In genomic region chr11:101471926-101472325, GRCm38 (mm10) we compare ENCODE assay signal across 25 mouse cellular contexts. TPM values are rescaled to one million over a fixed set of nuclear protein-coding genes. Genes with fewer than 3 reads are reported as not detected.
DNase-seq lines count a peak whose midpoint lies in the region; ATAC-seq and TF ChIP-seq lines count a peak whose summit lies in the region.
"Had no signal": no experiment of that assay in that cellular context is flagged by ENCODE, and none has a peak within 500 bp of the region (broad histone marks: within the 10 kb centered on the region; RNA-seq: fewer than 3 reads in every experiment).

No protein-coding gene starts in this region.

- no peak for TF ChIP-seq CTCF in hindbrain, postnatal 0 days (IDR thresholded peaks at IDR 0.05; ENCODE audit: low read depth)

- no peak for ATAC-seq in forebrain, embryonic 13.5 days
- ATAC-seq in forebrain, embryonic 14.5 days, result no peak
- no peak for ATAC-seq in neural tube, embryonic 13.5 days (ENCODE audit: low read depth)
- ATAC-seq in hindbrain, postnatal 0 days, result no peak
- ATAC-seq: forebrain, embryonic 16.5 days; intestine, embryonic 16.5 days; liver, embryonic 12.5 days had no signal

- peaks cover 11% of the 10 kb centered on the region for H3K36me3 ChIP-seq in forebrain, embryonic 13.5 days (ENCODE audit: poor library complexity, severe bottlenecking)
- H3K36me3 ChIP-seq in forebrain, embryonic 14.5 days (ENCODE audit: control insufficient read depth, insufficient read depth, low read length), result peaks cover 15% of the 10 kb centered on the region; the same call in 1 of the 2 replicates
- peaks cover 17% of the 10 kb centered on the region for H3K36me3 ChIP-seq in neural tube, embryonic 13.5 days
- no peaks in the 10 kb centered on the region for H3K36me3 ChIP-seq in hindbrain, postnatal 0 days (ENCODE audit: insufficient read depth, low read length)
- H3K36me3 ChIP-seq: embryonic facial prominence, embryonic 13.5 days; hindbrain, embryonic 15.5 days; kidney, embryonic 15.5 days; limb, embryonic 13.5 days; liver, embryonic 12.5 days had no signal

- no peaks in the 10 kb centered on the region for H3K27me3 ChIP-seq in forebrain, embryonic 13.5 days
- H3K27me3 ChIP-seq in forebrain, embryonic 14.5 days (replicated peaks; ENCODE audit: control insufficient read depth, insufficient read depth, low read length), result no peaks in the 10 kb centered on the region
- no peaks in the 10 kb centered on the region for H3K27me3 ChIP-seq in neural tube, embryonic 13.5 days
- H3K27me3 ChIP-seq in hindbrain, postnatal 0 days (ENCODE audit: insufficient read depth, low read length), result no peaks in the 10 kb centered on the region
- H3K27me3 ChIP-seq: hindbrain, embryonic 15.5 days; kidney, embryonic 15.5 days had no signal

- no peak for DNase-seq in forebrain, embryonic 14.5 days (ENCODE audit: low spot score)
- DNase-seq in left cerebral cortex, postnatal 4 days, result peak; percentile 75
- no peak for DNase-seq in left cerebral cortex, postnatal 36 days (ENCODE audit: low spot score in 2 of 2)
- no peak for DNase-seq in neural tube, embryonic 10.5 days (ENCODE audit: extremely low spot score, low spot score)
- peak; percentile 35 for DNase-seq in hindbrain, postnatal 0 days (ENCODE audit: low spot score)
- DNase-seq in adrenal gland, adult 8-10 months, result no peak
- DNase-seq: embryo, embryonic 11 days; gastrocnemius, postnatal 10 days; heart, postnatal 10 days; lung, adult 18-20 months; lung, postnatal 10 days; right cerebral cortex, adult 18-20 months; thymus, adult 2 months; thymus, postnatal 4 days had no signal

- H3K9me3 ChIP-seq in forebrain, embryonic 13.5 days (replicated peaks), result no peaks in the 10 kb centered on the region
- H3K9me3 ChIP-seq in forebrain, embryonic 14.5 days (replicated peaks; ENCODE audit: control insufficient read depth, low read length), result no peaks in the 10 kb centered on the region
- H3K9me3 ChIP-seq in neural tube, embryonic 13.5 days, result no peaks in the 10 kb centered on the region
- no peaks in the 10 kb centered on the region for H3K9me3 ChIP-seq in hindbrain, postnatal 0 days (ENCODE audit: low read length)
- H3K9me3 ChIP-seq: embryonic facial prominence, embryonic 13.5 days; heart, embryonic 10.5 days; hindbrain, embryonic 15.5 days; kidney, embryonic 15.5 days; limb, embryonic 13.5 days; liver, embryonic 12.5 days had no signal

- WGBS in forebrain, embryonic 13.5 days, result 67% methylated on average over 3 of the region's 3 CpGs
- WGBS in forebrain, embryonic 14.5 days, result 60% methylated on average over 3 of the region's 3 CpGs
- WGBS in neural tube, embryonic 13.5 days, result 60% methylated on average over 3 of the region's 3 CpGs
- WGBS in hindbrain, postnatal 0 days, result 23% methylated on average over 3 of the region's 3 CpGs

- 0 out of 2 replicates have a peak overlapping the region, but pooled peaks have one; percentile 5 for H3K4me2 ChIP-seq in forebrain, embryonic 13.5 days
- no peak overlapping the region; the same call in 1 of the 2 replicates for H3K4me2 ChIP-seq in forebrain, embryonic 14.5 days (ENCODE audit: low read length)
- H3K4me2 ChIP-seq in neural tube, embryonic 13.5 days, result no peak overlapping the region
- H3K4me2 ChIP-seq in hindbrain, postnatal 0 days (ENCODE audit: low read depth, low read length), result no peak overlapping the region
- H3K4me2 ChIP-seq: embryonic facial prominence, embryonic 13.5 days; hindbrain, embryonic 15.5 days; kidney, embryonic 15.5 days; limb, embryonic 13.5 days; liver, embryonic 12.5 days had no signal

- intact Hi-C loops in left cerebral cortex, postnatal 4 days (cut with DNase I), result no loop called here
- intact Hi-C loops in left cerebral cortex, postnatal 36 days (cut with DNase I), result no loop called here

- peak overlapping the region; percentile 2; the same call in 1 of the 2 replicates for H3K4me3 ChIP-seq in forebrain, embryonic 13.5 days
- H3K4me3 ChIP-seq in forebrain, embryonic 14.5 days (ENCODE audit: low read depth, low read length), result no peak overlapping the region
- no peak overlapping the region for H3K4me3 ChIP-seq in neural tube, embryonic 13.5 days
- H3K4me3 ChIP-seq in hindbrain, postnatal 0 days (ENCODE audit: low read length), result no peak overlapping the region
- H3K4me3 ChIP-seq: embryonic facial prominence, embryonic 13.5 days; erythroblast, embryonic 14.5 days; heart, embryonic 10.5 days; hindbrain, embryonic 15.5 days; kidney, embryonic 15.5 days; limb, embryonic 13.5 days; liver, embryonic 12.5 days had no signal

- peaks cover 58% of the 10 kb centered on the region for H3K4me1 ChIP-seq in forebrain, embryonic 13.5 days
- peaks cover 12% of the 10 kb centered on the region for H3K4me1 ChIP-seq in forebrain, embryonic 14.5 days (ENCODE audit: control insufficient read depth, insufficient read depth, low read length)
- H3K4me1 ChIP-seq in neural tube, embryonic 13.5 days (replicated peaks), result peaks cover 59% of the 10 kb centered on the region
- peaks cover 5% of the 10 kb centered on the region; the same call in 1 of the 2 replicates for H3K4me1 ChIP-seq in hindbrain, postnatal 0 days (ENCODE audit: insufficient read depth, low read length)

- no peak overlapping the region for H3K9ac ChIP-seq in forebrain, embryonic 13.5 days
- no peak overlapping the region for H3K9ac ChIP-seq in forebrain, embryonic 14.5 days (ENCODE audit: low read length)
- H3K9ac ChIP-seq in neural tube, embryonic 13.5 days, result no peak overlapping the region
- no peak overlapping the region for H3K9ac ChIP-seq in hindbrain, postnatal 0 days (replicated peaks; ENCODE audit: low read length)
- H3K9ac ChIP-seq: embryonic facial prominence, embryonic 13.5 days; hindbrain, embryonic 15.5 days; kidney, embryonic 15.5 days; limb, embryonic 13.5 days; liver, embryonic 12.5 days had no signal

- H3K27ac ChIP-seq in forebrain, embryonic 13.5 days, result peak overlapping the region; percentile 25; the same call in 1 of the 2 replicates
- no peak overlapping the region for H3K27ac ChIP-seq in forebrain, embryonic 14.5 days (ENCODE audit: low read depth, low read length)
- peak overlapping the region; percentile 19; the same call in 1 of the 2 replicates for H3K27ac ChIP-seq in neural tube, embryonic 13.5 days (replicated peaks)
- peak overlapping the region; percentile 55; the same call in 1 of the 2 replicates for H3K27ac ChIP-seq in hindbrain, postnatal 0 days
- H3K27ac ChIP-seq: embryonic facial prominence, embryonic 13.5 days; hindbrain, embryonic 15.5 days; kidney, embryonic 15.5 days; limb, embryonic 13.5 days; liver, embryonic 12.5 days had no signal

RNA-seq across cellular contexts. Expression of gene Vat1, which starts 5.9 kb away (rescaled TPM):
- 61.3 and 67.0 TPM in 2 replicates for polyA plus RNA-seq in forebrain, embryonic 13.5 days (2015; fragmentation: Nextera tagmentation; extraction: Ambion mirVana)
- 77.5 and 85.7 TPM in 2 replicates for polyA plus RNA-seq in forebrain, embryonic 14.5 days (2014; fragmentation: Nextera tagmentation; extraction: Ambion mirVana)
- 100 to 1,000 TPM; 107 to 112 TPM for total RNA-seq in left cerebral cortex, postnatal 4 days (2021)
- 10 to 100 TPM; 33.9 to 36.1 TPM for total RNA-seq in left cerebral cortex, postnatal 36 days (2021)
- polyA plus RNA-seq in neural tube, embryonic 13.5 days (2015; fragmentation: Nextera tagmentation; extraction: Ambion mirVana), result 72.6 and 75.8 TPM in 2 replicates
- total RNA-seq in hindbrain, postnatal 0 days (2014; rRNA removed), result 290 and 295 TPM in 2 replicates
- 106 and 114 TPM in 2 replicates for polyA plus RNA-seq in hindbrain, postnatal 0 days (2015; fragmentation: Nextera tagmentation; extraction: Ambion mirVana)
- total RNA-seq in adrenal gland, adult 8-10 months (2022), result 100 to 1,000 TPM; 135 to 192 (median 171) TPM

RNA-seq across cellular contexts. Expression of gene Rnd2, which starts 7.1 kb away (rescaled TPM):
- polyA plus RNA-seq in forebrain, embryonic 13.5 days (2015; fragmentation: Nextera tagmentation; extraction: Ambion mirVana), result 155 and 197 TPM in 2 replicates
- 98.7 and 131 TPM in 2 replicates for polyA plus RNA-seq in forebrain, embryonic 14.5 days (2014; fragmentation: Nextera tagmentation; extraction: Ambion mirVana)
- 10 to 100 TPM; 70.3 to 72.3 TPM for total RNA-seq in left cerebral cortex, postnatal 4 days (2021)
- total RNA-seq in left cerebral cortex, postnatal 36 days (2021), result 100 to 1,000 TPM; 139 to 164 TPM
- 80.5 and 83.0 TPM in 2 replicates for polyA plus RNA-seq in neural tube, embryonic 13.5 days (2015; fragmentation: Nextera tagmentation; extraction: Ambion mirVana)
- total RNA-seq in hindbrain, postnatal 0 days (2014; rRNA removed), result 103 and 140 TPM in 2 replicates
- 143 and 154 TPM in 2 replicates for polyA plus RNA-seq in hindbrain, postnatal 0 days (2015; fragmentation: Nextera tagmentation; extraction: Ambion mirVana)
- total RNA-seq in adrenal gland, adult 8-10 months (2022), result 10 to 100 TPM in 3 of 4 experiments, 1 to 10 TPM in 1; 9.2 to 23.8 (median 16.2) TPM

RNA-seq across cellular contexts. Expression of gene Ifi35, which starts 23.7 kb away (rescaled TPM):
- polyA plus RNA-seq in forebrain, embryonic 13.5 days (2015; fragmentation: Nextera tagmentation; extraction: Ambion mirVana), result 2.3 and 2.5 TPM in 2 replicates
- polyA plus RNA-seq in forebrain, embryonic 14.5 days (2014; fragmentation: Nextera tagmentation; extraction: Ambion mirVana), result 2.7 and 3.4 TPM in 2 replicates
- 1 to 10 TPM in 1 of 2 experiments, under 1 TPM in 1; 0.84 to 1.4 TPM for total RNA-seq in left cerebral cortex, postnatal 4 days (2021)
- 1 to 10 TPM; 3.2 to 3.4 TPM for total RNA-seq in left cerebral cortex, postnatal 36 days (2021)
- polyA plus RNA-seq in neural tube, embryonic 13.5 days (2015; fragmentation: Nextera tagmentation; extraction: Ambion mirVana), result 3.6 and 3.8 TPM in 2 replicates
- 3.9 and 4.2 TPM in 2 replicates for total RNA-seq in hindbrain, postnatal 0 days (2014; rRNA removed)
- 5.3 and 5.8 TPM in 2 replicates for polyA plus RNA-seq in hindbrain, postnatal 0 days (2015; fragmentation: Nextera tagmentation; extraction: Ambion mirVana)
- total RNA-seq in adrenal gland, adult 8-10 months (2022), result 10 to 100 TPM; 34.4 to 50.3 (median 46.5) TPM

RNA-seq across cellular contexts. Expression of gene Rpl27, which starts 29.8 kb away (rescaled TPM):
- polyA plus RNA-seq in forebrain, embryonic 13.5 days (2015; fragmentation: Nextera tagmentation; extraction: Ambion mirVana), result 338 and 387 TPM in 2 replicates
- polyA plus RNA-seq in forebrain, embryonic 14.5 days (2014; fragmentation: Nextera tagmentation; extraction: Ambion mirVana), result 281 and 371 TPM in 2 replicates
- 10 to 100 TPM; 68.9 to 71.3 TPM for total RNA-seq in left cerebral cortex, postnatal 4 days (2021)
- total RNA-seq in left cerebral cortex, postnatal 36 days (2021), result 10 to 100 TPM; 32.6 to 46.9 TPM
- polyA plus RNA-seq in neural tube, embryonic 13.5 days (2015; fragmentation: Nextera tagmentation; extraction: Ambion mirVana), result 303 and 315 TPM in 2 replicates
- 535 and 538 TPM in 2 replicates for total RNA-seq in hindbrain, postnatal 0 days (2014; rRNA removed)
- polyA plus RNA-seq in hindbrain, postnatal 0 days (2015; fragmentation: Nextera tagmentation; extraction: Ambion mirVana), result 276 and 282 TPM in 2 replicates
- total RNA-seq in adrenal gland, adult 8-10 months (2022), result 10 to 100 TPM; 48.6 to 99.3 (median 63.5) TPM

RNA-seq across cellular contexts. Expression of gene Ptges3l, which starts 46.8 kb away (rescaled TPM):
- polyA plus RNA-seq in forebrain, embryonic 13.5 days (2015; fragmentation: Nextera tagmentation; extraction: Ambion mirVana), result 1.2 TPM in 2 replicates
- polyA plus RNA-seq in forebrain, embryonic 14.5 days (2014; fragmentation: Nextera tagmentation; extraction: Ambion mirVana), result 1.2 TPM in 2 replicates
- total RNA-seq in left cerebral cortex, postnatal 4 days (2021), result 1 to 10 TPM; 1.2 to 2.4 TPM
- total RNA-seq in left cerebral cortex, postnatal 36 days (2021), result 1 to 10 TPM; 3.3 to 4.7 TPM
- polyA plus RNA-seq in neural tube, embryonic 13.5 days (2015; fragmentation: Nextera tagmentation; extraction: Ambion mirVana), result 3.3 and 4.3 TPM in 2 replicates
- 0.31 and 0.58 TPM in 2 replicates for total RNA-seq in hindbrain, postnatal 0 days (2014; rRNA removed)
- polyA plus RNA-seq in hindbrain, postnatal 0 days (2015; fragmentation: Nextera tagmentation; extraction: Ambion mirVana), result 3.8 and 4.6 TPM in 2 replicates
- total RNA-seq in adrenal gland, adult 8-10 months (2022), result 1 to 10 TPM; 3.5 to 8.7 (median 6.0) TPM
- polyA plus RNA-seq: erythroblast, embryonic 14.5 days had no signal

Comparison
In these comparisons a context has a peak if more than half of its experiments do, and no peak if none do; other contexts are left out.
1. DNase-seq: peak in left cerebral cortex, postnatal 4 days (single experiment) and hindbrain, postnatal 0 days (single experiment); none in forebrain, embryonic 14.5 days (single experiment), left cerebral cortex, postnatal 36 days (0 of 2), neural tube, embryonic 10.5 days (single experiment) and adrenal gland, adult 8-10 months (single experiment).